Mouse (Mus musculus): Measurements from ENCODE around the gene Atp8b3.

DNA sequence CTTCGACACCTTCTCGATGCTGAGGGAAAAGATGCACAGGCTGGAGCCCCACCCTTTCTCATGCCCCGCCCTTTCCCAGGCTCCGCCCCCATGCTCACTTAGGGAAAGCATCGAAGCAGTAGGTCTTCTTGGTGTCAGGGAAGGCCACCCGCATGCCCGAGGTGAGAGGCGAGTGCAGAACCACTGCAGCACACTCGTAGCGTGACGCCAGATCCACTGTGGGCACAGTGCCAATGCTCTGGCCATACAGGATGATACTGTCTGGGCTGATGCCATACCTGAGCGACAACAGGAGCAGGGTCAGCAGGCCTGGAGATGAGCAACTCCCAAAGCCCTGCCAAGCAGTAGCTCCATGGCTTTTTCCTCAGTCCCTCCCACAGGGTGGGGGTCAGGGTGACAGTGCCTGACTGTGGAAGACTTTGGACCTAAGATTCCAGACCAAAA is 45.1 kb upstream of the Atp8b3 start:
- TF ChIP-seq USF1 (IDR thresholded peaks at IDR 0.05; ENCODE audit: low read depth) (no peak), CTCF (IDR thresholded peaks at IDR 0.05; ENCODE audit: control insufficient read depth, insufficient read depth, insufficient read length) (no peak), MYOG (IDR thresholded peaks at IDR 0.05; ENCODE audit: control insufficient read depth, extremely low read depth, insufficient read length) (no peak), CEBPB (IDR thresholded peaks at IDR 0.05; ENCODE audit: low read depth) (no peak), MYOD1 (IDR thresholded peaks at IDR 0.05; ENCODE audit: control insufficient read depth, insufficient read length, low read depth) (no peak)

All from C2C12 (cell line).